In the genomic region with DNA sequence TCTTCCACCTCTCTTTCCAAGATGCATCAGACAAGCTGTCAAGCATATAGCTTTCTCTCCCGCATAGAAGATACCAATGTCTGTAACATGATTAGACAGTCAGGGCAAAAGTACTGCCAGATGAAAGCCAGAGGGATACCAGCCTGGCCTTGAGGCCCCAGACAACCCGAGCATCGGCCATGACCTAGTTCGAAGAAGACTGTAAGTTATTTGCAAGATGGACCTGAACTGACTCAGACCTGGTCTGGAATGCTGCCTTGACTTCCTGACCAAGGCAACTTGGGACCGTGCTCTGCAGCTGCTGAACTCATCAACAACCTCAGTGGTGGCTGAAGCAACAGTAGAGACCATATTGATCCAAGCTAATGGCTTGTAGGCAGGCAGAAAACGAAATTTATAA, we compare ENCODE assay signal across 15 mouse cellular contexts. TPM values are rescaled to one million over a fixed set of nuclear protein-coding genes. Genes with fewer than 3 reads are reported as not detected.
"Had no signal": no experiment of that assay in that cellular context is flagged by ENCODE, and none has a peak within 500 bp of the region (broad histone marks: within the 10 kb centered on the region; RNA-seq: fewer than 3 reads in every experiment).

No protein-coding gene starts in this region.

- DNase-seq: gastrocnemius, postnatal 14 days; gastrocnemius, postnatal 36 days; heart, adult 11 months; heart, adult 2 months; heart, postnatal 14 days; heart, postnatal 36 days; kidney, adult 11 months; kidney, adult 2 months; kidney, adult 9 months; kidney, postnatal 14 days; kidney, postnatal 36 days; layer of hippocampus, adult 9-11 months; layer of hippocampus, postnatal 36 days; left cerebral cortex, postnatal 4 days had no signal

RNA-seq across cellular contexts. Expression of a gene that starts 46.3 kb away (rescaled TPM):
- total RNA-seq: hematopoietic stem cell, adult 5-6 weeks had no signal
